Mouse (Mus musculus) limb, embryonic 13.5 days (tissue): Measurements from ENCODE around the gene Mn1. TPM values are rescaled to one million over a fixed set of nuclear protein-coding genes. Genes with fewer than 3 reads are reported as not detected.

ENCODE experiments used
- ATAC-seq: fragments of 200-750 bp; cut with Nextera tagmentation; 2 replicates; pipeline ENCODE4 v1.8.0; 2017; ENCODE audit warnings: low read depth, moderate number of reproducible peaks, moderate TSS enrichment; ENCODE audit not compliant: low FRiP score
- H3K27ac ChIP-seq: fragments of 300-500 bp; sonication (generic); 2 replicates; pipeline ENCODE4 v1.5.1; 2015; ENCODE audit warnings: inconsistent platforms, mild to moderate bottlenecking, moderate library complexity
- H3K27me3 ChIP-seq: fragments of 300-500 bp; sonication (generic); 2 replicates; pipeline ENCODE4 v1.6.1; 2015; ENCODE audit warnings: mild to moderate bottlenecking, inconsistent platforms
- H3K36me3 ChIP-seq: fragments of 300-500 bp; sonication (generic); 2 replicates; pipeline ENCODE4 v1.6.1; 2015; ENCODE audit warnings: inconsistent platforms, mild to moderate bottlenecking, moderate library complexity
- H3K4me1 ChIP-seq: fragments of 300-500 bp; sonication (generic); 2 replicates; pipeline ENCODE4 v1.6.1; 2015; ENCODE audit warnings: inconsistent platforms
- H3K4me2 ChIP-seq: fragments of 300-500 bp; sonication (generic); replicated peaks from 2 replicates; pipeline ENCODE4 v1.6.1; 2015; ENCODE audit warnings: inconsistent platforms, mild to moderate bottlenecking, moderate library complexity
- H3K4me3 ChIP-seq: fragments of 300-500 bp; sonication (generic); 2 replicates; pipeline ENCODE4 v1.5.1; 2015; ENCODE audit warnings: moderate library complexity, mild to moderate bottlenecking, inconsistent platforms
- H3K9ac ChIP-seq: fragments of 300-500 bp; sonication (generic); 2 replicates; pipeline ENCODE4 v1.6.1; 2015; ENCODE audit warnings: mild to moderate bottlenecking, inconsistent platforms
- H3K9me3 ChIP-seq: fragments of 300-500 bp; sonication (generic); 2 replicates; pipeline ENCODE4 v1.6.1; 2016; ENCODE audit warnings: inconsistent platforms
- WGBS: fragments of 180-500 bp; shearing (Covaris S2); methylation state at CpG from one replicate; pipeline ENCODE4 v1.1.7; 2015; 5-methylcytosine and 5-hydroxymethylcytosine counted together
- polyA plus RNA-seq: library from polyadenylated mRNA; unstranded; fragments of >200 nt; fragmentation: Nextera tagmentation; extraction: Ambion mirVana; gene quantifications from 2 replicates; pipeline ENCODE4 v1.2.1, GENCODE M21; 2015

Mn1 gene
- polyA plus RNA-seq, 1 experiment from 2014 or later: 22.9 TPM

DNA sequence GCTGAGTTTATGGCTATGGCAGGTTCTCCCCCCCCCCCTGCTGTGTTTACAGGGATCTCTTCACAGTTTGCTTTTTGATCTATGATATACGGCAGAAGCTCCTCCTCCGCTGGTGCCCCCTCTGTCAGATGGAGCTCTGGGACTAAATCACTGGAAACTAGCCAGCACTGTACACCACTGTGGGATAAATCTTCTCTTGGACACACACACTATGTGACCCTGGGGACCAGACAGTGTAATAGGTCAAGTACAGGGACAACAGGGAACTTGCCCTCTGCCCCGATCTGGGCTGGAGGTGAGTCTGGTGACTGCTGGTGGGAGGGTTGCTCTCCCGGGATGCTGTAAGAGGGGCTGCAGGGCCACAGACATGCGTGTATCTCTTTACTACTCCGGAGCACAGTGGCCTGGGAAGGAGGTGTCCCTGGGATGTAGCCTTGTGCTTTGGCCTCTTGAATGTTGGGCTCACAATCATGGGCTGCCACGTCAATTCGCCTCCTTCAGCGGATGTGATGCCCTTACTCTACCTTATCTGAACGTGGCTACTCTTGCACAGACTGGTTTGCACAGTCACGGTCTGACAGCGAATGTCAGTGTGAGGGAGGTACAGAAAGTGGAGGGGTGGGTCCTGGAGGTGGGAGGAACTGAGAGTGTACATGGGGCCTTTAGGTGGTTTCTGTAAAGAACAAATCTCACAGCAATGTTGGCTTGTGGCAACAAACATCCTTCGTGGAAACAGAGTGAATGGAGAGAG lies 84.7 kb downstream of the Mn1 start:
- no peaks in the 10 kb centered on the region for H3K36me3 ChIP-seq
- no peak overlapping the region for H3K4me3 ChIP-seq
- ATAC-seq: no peak
- H3K4me2 ChIP-seq: no peak overlapping the region
- peaks cover 9% of the 10 kb centered on the region; the same call in 1 of the 2 replicates for H3K27me3 ChIP-seq
- 61% methylated on average over 13 of the region's 13 CpGs for WGBS
- no peak overlapping the region for H3K9ac ChIP-seq
- H3K9me3 ChIP-seq: no peaks in the 10 kb centered on the region
- no peak overlapping the region for H3K27ac ChIP-seq
- H3K4me1 ChIP-seq: peaks cover 15% of the 10 kb centered on the region; the same call in 1 of the 2 replicates

DNA sequence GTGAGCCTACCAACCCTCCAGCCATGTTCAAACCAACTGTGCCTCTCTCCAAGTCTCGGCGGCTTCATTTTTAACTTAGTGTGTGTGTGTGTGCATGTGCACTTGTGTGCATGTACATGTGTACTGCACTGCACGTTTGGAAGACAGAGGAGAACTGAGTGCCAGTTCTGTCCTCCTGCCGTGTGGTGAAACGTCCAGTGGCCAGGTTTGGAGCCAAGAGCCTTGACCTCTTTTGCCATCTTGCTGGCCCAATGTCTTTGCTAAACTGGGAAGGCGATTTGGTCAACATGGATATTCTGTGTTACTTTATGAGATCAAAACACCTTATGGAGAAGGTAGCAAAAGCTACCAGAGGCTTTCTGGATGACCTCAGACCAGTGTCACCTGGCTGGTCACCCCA lies 88.1 kb downstream of the Mn1 start:
- Histone ChIP-seq H3K4me2 (no peak overlapping the region), H3K27ac (no peak overlapping the region), H3K4me1 (peaks cover 30% of the 10 kb centered on the region), H3K36me3 (no peaks in the 10 kb centered on the region), H3K27me3 (peaks cover 12% of the 10 kb centered on the region), H3K9ac (no peak overlapping the region), H3K9me3 (no peaks in the 10 kb centered on the region), H3K4me3 (no peak overlapping the region)
- no peak for ATAC-seq
- 87% methylated on average over 6 of the region's 6 CpGs for WGBS

DNA sequence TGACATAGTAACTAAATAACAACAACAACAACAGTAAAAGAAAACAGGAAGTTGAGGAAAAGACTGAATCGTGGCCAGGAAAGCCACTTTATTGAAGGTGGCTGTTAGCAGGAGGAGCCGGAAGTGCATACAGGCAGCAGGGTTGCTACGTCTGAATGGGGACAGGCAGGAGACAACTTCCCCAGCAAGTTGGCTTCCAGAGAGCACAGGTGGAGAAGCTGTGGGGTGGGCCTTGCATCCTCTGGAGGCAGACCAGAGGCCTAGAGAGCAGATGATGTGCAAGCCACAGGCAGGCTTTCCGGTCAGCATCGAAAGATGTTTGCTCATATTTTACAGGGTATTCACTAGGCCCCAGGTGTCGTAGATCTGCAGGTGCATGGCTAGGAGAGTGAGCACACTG lies 88.7 kb downstream of the Mn1 start:
- no peaks in the 10 kb centered on the region for H3K9me3 ChIP-seq
- no peak overlapping the region for H3K27ac ChIP-seq
- no peak overlapping the region for H3K4me2 ChIP-seq
- ATAC-seq: no peak
- H3K4me1 ChIP-seq: peaks cover 35% of the 10 kb centered on the region
- no peak overlapping the region for H3K9ac ChIP-seq
- no peaks in the 10 kb centered on the region for H3K36me3 ChIP-seq
- WGBS: 85% methylated on average over 6 of the region's 6 CpGs
- no peak overlapping the region for H3K4me3 ChIP-seq
- H3K27me3 ChIP-seq: peaks cover 18% of the 10 kb centered on the region

DNA sequence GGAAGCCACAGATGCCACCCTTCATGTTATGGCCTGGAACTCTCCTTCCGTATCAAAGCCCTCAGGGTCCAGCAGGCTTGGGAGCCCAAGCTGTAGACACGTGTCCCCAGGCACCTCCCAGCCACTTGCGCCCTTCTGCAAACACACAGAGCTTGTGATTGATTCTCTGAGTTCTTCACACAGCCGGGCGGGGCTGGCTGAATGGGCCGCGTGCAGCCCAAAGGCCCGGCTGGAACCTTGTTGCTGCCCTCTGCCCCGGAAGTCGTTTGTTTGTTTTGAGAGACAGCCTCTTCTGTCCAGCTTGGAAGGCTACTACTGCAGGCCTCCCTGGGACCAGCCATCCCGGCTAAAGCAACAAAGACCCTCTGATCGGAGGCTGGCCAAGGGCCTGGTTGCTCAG lies 89.2 kb downstream of the Mn1 start:
- Histone ChIP-seq H3K9me3 (no peaks in the 10 kb centered on the region), H3K4me3 (no peak overlapping the region), H3K36me3 (no peaks in the 10 kb centered on the region), H3K9ac (no peak overlapping the region), H3K4me2 (no peak overlapping the region), H3K27me3 (peaks cover 20% of the 10 kb centered on the region), H3K4me1 (peaks cover 35% of the 10 kb centered on the region), H3K27ac (no peak overlapping the region)
- 30% methylated on average over 12 of the region's 12 CpGs for WGBS
- no peak for ATAC-seq

Other genes starting within 250 kb of the Mn1 start
- gene Pitpnb, start 86.6 kb upstream of the Mn1 start, polyA plus RNA-seq: 114 and 116 TPM in 2 replicates